Mouse (Mus musculus): ENCODE measurements around the gene Mien1. TPM values are rescaled to one million over a fixed set of nuclear protein-coding genes. Genes with fewer than 3 reads are reported as not detected.

Mien1 gene
- polyA plus RNA-seq, 1 experiment, result not detected

DNA sequence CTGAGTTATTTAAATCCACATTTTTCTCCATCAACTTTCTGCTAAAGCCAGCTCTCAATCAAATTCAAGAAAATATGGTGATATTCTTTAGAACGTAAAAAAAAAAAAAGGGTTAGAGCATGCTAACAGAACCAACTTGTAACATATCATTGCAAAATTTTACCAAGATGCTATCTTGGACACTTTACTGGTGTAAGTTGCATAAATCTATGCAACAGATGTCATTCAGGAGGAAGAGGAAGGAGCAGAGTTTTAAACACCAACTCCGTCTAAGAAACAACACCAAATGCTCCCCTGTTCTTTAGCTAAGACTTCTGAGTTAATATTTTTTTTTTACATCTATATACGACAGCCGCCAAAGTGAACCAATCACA is 37.6 kb upstream of the Mien1 start:
- Histone ChIP-seq H3K4me1 (ENCODE audit: control insufficient read depth, insufficient read depth, low read length) (peaks cover 6% of the 10 kb centered on the region), H3K27ac (ENCODE audit: insufficient read depth, low read depth, low read length) (no peak overlapping the region), H3K4me3 (ENCODE audit: insufficient read depth, low read depth, low read length) (no peak overlapping the region)
- WGBS, result 89% methylated on average over 4 of the region's 4 CpGs
- TF ChIP-seq POLR2A (IDR thresholded peaks at IDR 0.05; ENCODE audit: insufficient read depth, low read depth, low read length), result no peak
- TF ChIP-seq CTCF (IDR thresholded peaks at IDR 0.05; ENCODE audit: insufficient read depth, low read depth, low read length), result no peak

DNA sequence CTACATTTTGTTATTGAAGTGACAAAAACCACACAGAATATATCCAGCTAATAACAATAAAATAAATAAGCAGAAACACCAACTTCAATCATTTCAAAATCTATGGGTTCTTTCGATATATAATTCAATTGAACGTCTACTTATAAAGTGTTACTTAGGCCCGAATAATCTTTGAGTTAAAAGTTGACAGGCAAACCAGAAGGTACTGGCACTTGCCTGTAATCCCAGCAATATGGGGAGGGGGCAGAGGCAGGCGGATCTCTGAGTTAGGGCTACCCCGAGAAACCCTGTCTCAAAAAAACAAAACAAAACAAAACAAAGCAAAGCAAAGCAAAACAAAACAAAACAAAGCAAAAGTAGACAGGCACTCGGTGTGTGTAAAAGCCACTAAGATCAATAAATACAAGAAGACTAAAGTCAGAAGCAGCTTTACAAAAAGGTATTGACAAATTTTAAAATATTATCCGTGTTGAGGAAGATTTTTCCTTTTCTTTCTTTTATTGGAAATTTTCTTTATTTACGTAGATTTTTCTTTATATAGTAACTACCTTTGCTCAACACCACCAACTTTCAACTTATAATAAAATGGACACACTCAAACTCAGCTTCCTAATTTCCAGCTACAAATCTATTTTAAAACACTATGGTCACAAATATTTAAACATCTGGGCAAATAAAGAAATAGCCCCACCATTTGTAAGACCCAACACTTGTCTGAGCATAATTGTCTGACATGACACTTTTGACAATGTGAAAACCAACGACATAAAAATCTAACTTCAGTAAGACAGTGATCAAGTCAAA is 37.0 kb upstream of the Mien1 start:
- WGBS, result 90% methylated on average over 9 of the region's 9 CpGs
- H3K27ac ChIP-seq (ENCODE audit: insufficient read depth, low read depth, low read length), result no peak overlapping the region
- no peak overlapping the region for H3K4me3 ChIP-seq (ENCODE audit: insufficient read depth, low read depth, low read length)
- H3K4me1 ChIP-seq (ENCODE audit: control insufficient read depth, insufficient read depth, low read length), result peaks cover 6% of the 10 kb centered on the region
- TF ChIP-seq POLR2A (IDR thresholded peaks at IDR 0.05; ENCODE audit: insufficient read depth, low read depth, low read length) (no peak), CTCF (IDR thresholded peaks at IDR 0.05; ENCODE audit: insufficient read depth, low read depth, low read length) (no peak)

DNA sequence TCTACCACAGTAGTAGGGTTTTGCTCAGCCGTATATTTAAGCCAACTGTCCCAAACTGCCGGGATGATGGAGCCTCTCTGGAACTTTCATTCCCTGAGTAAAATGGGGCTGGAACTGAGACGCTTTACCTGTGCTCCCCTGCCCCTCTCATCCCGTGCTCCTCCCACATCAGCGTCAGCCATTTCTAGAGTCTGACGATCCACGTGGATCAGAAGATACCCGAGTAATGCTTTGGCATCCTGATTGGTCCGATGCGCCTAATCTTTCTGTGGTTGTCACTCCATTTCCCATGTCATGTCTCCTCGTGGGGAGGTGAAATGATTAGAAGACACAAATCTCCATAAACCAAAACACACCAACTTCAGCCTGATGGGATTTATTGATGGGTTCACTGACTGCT is 36.2 kb upstream of the Mien1 start:
- peaks cover 6% of the 10 kb centered on the region for H3K4me1 ChIP-seq (ENCODE audit: control insufficient read depth, insufficient read depth, low read length)
- H3K4me3 ChIP-seq (ENCODE audit: insufficient read depth, low read depth, low read length), result no peak overlapping the region
- H3K27ac ChIP-seq (ENCODE audit: insufficient read depth, low read depth, low read length), result no peak overlapping the region
- TF ChIP-seq POLR2A (IDR thresholded peaks at IDR 0.05; ENCODE audit: insufficient read depth, low read depth, low read length), result no peak
- TF ChIP-seq CTCF (IDR thresholded peaks at IDR 0.05; ENCODE audit: insufficient read depth, low read depth, low read length), result no peak
- 88% methylated on average over 11 of the region's 11 CpGs for WGBS

DNA sequence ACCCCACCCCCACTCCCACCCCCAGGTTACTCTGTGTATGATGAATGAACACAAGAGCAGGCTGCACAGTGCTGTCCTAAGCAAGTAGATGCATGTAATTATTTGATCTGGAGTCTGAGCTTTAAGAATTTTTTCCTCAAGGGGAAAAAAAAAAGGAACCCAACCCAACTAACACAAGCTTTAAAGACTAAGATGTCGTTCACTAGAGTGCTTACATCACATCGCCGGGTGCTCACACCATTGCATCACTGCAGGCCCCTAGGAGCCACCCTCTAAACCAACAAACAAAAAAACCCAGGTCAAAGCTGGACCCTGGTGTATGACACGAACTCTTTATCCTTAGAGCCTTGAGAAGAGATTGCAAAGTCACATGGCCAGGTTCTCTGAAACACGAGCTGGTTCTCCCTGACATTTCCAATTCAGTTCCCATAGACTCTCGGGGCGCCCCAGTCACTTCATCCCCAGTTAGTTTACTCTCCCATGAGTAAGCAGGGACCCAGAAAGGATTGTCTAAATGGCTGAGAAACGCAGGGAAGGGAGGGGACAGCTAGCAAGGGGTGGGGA is 35.2 kb upstream of the Mien1 start:
- peaks cover 6% of the 10 kb centered on the region for H3K4me1 ChIP-seq (ENCODE audit: control insufficient read depth, insufficient read depth, low read length)
- H3K27ac ChIP-seq (ENCODE audit: insufficient read depth, low read depth, low read length), result no peak overlapping the region
- no peak for TF ChIP-seq CTCF (IDR thresholded peaks at IDR 0.05; ENCODE audit: insufficient read depth, low read depth, low read length)
- TF ChIP-seq POLR2A (IDR thresholded peaks at IDR 0.05; ENCODE audit: insufficient read depth, low read depth, low read length), result no peak
- 60% methylated on average over 8 of the region's 8 CpGs for WGBS
- H3K4me3 ChIP-seq (ENCODE audit: insufficient read depth, low read depth, low read length), result no peak overlapping the region

DNA sequence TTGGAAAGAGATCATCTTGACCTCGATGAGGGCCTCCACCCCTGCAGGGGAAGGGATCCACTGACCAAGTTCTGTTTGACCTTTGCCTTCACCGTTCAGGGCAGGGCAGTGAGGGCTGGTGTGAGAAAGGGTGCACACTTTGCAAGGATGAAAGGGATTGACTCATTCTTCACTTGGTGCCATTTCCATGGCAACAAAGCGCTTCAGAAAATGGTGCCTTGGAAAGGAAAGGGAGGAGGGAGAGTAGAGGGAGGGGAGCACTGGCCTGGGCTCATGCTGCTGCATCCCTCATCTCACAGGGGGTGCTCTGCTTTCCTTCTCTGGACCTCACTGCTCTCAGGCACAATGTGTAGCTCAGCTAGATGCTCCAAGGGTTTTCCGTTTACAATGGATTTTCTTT is 33.9 kb upstream of the Mien1 start:
- Histone ChIP-seq H3K4me1 (ENCODE audit: control insufficient read depth, insufficient read depth, low read length) (peaks cover 6% of the 10 kb centered on the region), H3K4me3 (ENCODE audit: insufficient read depth, low read depth, low read length) (no peak overlapping the region), H3K27ac (ENCODE audit: insufficient read depth, low read depth, low read length) (no peak overlapping the region)
- TF ChIP-seq CTCF (IDR thresholded peaks at IDR 0.05; ENCODE audit: insufficient read depth, low read depth, low read length), result no peak
- TF ChIP-seq POLR2A (IDR thresholded peaks at IDR 0.05; ENCODE audit: insufficient read depth, low read depth, low read length), result no peak
- WGBS, result 49% methylated on average over 4 of the region's 4 CpGs

DNA sequence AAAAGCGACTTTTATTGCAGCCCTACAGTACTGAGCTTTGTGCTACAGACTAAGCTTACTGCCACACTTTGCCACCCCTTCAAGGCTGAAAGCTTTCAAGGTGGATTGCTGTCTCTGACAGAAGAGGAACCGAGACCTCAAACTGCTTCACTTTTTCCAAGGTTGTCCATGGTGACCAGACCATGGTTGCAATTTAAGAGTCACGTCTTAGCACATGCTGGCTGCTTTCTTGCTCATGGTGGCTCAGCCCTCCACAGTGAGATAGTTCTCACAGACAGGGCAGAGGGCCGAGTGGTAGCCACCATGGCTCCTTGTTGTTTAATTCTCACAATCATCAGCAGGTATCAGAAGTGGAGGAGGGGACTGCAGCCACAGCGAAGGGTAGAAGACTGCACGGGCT is 32.0 kb upstream of the Mien1 start:
- Histone ChIP-seq H3K27ac (ENCODE audit: insufficient read depth, low read depth, low read length) (no peak overlapping the region), H3K4me1 (ENCODE audit: control insufficient read depth, insufficient read depth, low read length) (peaks cover 6% of the 10 kb centered on the region), H3K4me3 (ENCODE audit: insufficient read depth, low read depth, low read length) (no peak overlapping the region)
- WGBS, result 86% methylated on average over 6 of the region's 6 CpGs
- TF ChIP-seq POLR2A (IDR thresholded peaks at IDR 0.05; ENCODE audit: insufficient read depth, low read depth, low read length) (no peak), CTCF (IDR thresholded peaks at IDR 0.05; ENCODE audit: insufficient read depth, low read depth, low read length) (no peak)

DNA sequence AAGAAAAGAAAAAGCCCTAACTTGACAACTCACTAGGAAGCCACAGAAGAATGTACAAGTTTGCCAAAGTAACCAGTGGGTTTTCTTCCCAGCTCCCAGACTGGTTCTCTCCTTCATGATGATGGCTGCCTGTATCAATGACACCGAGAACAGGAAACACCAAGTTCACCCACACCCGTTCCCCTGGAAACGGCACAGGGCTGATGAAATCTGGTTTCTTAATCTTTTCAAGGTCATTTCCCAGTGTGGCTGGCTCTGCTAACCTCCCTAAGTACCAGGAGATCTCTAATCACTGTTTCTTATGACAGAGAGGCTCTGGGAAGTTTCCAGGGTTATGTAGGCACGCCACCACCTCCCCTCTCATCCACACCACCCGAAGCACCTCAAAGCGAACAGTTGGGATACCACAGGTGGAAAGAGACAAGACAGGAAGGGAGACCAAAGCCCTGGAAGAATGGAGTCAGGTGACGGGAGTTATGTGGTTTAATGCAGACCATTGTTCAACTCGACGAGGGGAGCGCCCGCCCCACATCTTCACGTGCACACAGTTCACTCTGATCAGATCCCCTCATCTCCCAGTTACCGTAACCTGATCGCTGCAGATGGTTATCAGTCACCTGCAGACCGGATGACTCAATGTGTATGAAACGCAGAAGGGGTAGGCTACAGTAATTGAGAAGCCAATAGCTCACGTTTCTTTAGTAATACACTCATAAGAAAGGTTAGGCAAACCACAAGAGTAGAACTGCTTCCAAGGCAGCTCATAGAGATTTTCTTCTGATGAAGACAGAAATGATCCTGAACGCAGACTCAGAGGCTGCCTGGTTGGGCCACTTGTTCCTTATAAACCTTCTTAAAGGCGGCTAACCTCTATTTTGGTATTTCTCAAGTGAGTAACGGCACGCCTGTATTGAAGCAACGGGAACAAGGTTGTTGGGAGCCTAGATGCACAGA is 31.2 kb upstream of the Mien1 start:
- peaks cover 6% of the 10 kb centered on the region for H3K4me1 ChIP-seq (ENCODE audit: control insufficient read depth, insufficient read depth, low read length)

DNA sequence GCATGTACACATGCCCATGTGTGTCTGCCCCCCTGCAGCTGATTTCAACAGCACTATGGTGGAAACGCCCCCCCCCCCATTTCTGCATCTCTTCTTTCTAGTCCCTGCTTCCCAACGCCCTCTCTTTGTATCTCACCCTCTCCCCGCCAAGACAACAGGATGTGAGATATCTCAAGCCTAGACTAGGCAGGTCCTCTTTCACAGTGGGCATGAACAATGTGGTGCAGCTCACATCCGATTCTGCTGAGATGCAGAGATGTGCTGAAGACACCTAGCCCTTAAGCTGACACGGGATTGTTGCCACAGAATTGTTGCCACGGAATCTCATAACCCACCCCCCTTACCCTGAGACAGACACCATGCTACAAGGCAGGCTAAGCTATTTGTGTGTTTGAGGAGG is 25.7 kb upstream of the Mien1 start:
- Histone ChIP-seq H3K4me3 (ENCODE audit: insufficient read depth, low read depth, low read length) (no peak overlapping the region), H3K27ac (ENCODE audit: insufficient read depth, low read depth, low read length) (no peak overlapping the region), H3K4me1 (ENCODE audit: control insufficient read depth, insufficient read depth, low read length) (peaks cover 7% of the 10 kb centered on the region)
- TF ChIP-seq CTCF (IDR thresholded peaks at IDR 0.05; ENCODE audit: insufficient read depth, low read depth, low read length) (no peak), POLR2A (IDR thresholded peaks at IDR 0.05; ENCODE audit: insufficient read depth, low read depth, low read length) (no peak)
- 57% methylated on average over 6 of the region's 6 CpGs for WGBS

More for the DNA sequence above, 31.2 kb upstream of the Mien1 start:
- Histone ChIP-seq H3K4me3 (ENCODE audit: insufficient read depth, low read depth, low read length) (no peak overlapping the region), H3K27ac (ENCODE audit: insufficient read depth, low read depth, low read length) (no peak overlapping the region)
- 81% methylated on average over 22 of the region's 22 CpGs for WGBS
- TF ChIP-seq CTCF (IDR thresholded peaks at IDR 0.05; ENCODE audit: insufficient read depth, low read depth, low read length) (no peak), POLR2A (IDR thresholded peaks at IDR 0.05; ENCODE audit: insufficient read depth, low read depth, low read length) (no peak)

Measured in olfactory bulb, adult 2 months (tissue).